Mouse (Mus musculus) heart, postnatal 0 days (tissue): ENCODE measurements at regions not wholly inside any gene's neighbourhood (a gene's known extent, or its start where the extent isn't known, plus 50 kb on each side); places are given as distances from the start of the nearest gene placed in this dataset.

Experiments
- ATAC-seq: fragments of 200-750 bp; cut with Nextera tagmentation; 2 replicates; pipeline ENCODE4 v1.8.0; 2017; ENCODE audit warnings: low read depth, moderate number of reproducible peaks, moderate library complexity; ENCODE audit not compliant: insufficient read depth
- DNase-seq: peaks from one replicate; pipeline ENCODE4 v3.0.0-alpha.2; 2016; ENCODE audit warnings: low spot score
- H3K27ac ChIP-seq: fragments of 300-500 bp; sonication (generic); 2 replicates; pipeline ENCODE4 v1.5.1; 2014; ENCODE audit warnings: low read depth, mild to moderate bottlenecking
- H3K27me3 ChIP-seq: fragments of 300-500 bp; sonication (generic); 2 replicates; pipeline ENCODE4 v1.6.1; 2014; ENCODE audit warnings: low read length, mixed read lengths; ENCODE audit not compliant: control insufficient read depth, insufficient read depth
- H3K36me3 ChIP-seq: fragments of 300-500 bp; sonication (generic); replicated peaks from 2 replicates; pipeline ENCODE4 v1.6.1; 2014; ENCODE audit warnings: low read length, mixed read lengths; ENCODE audit not compliant: control insufficient read depth, insufficient read depth
- H3K4me1 ChIP-seq: fragments of 300-500 bp; sonication (generic); 2 replicates; pipeline ENCODE4 v1.6.1; 2014; ENCODE audit warnings: antibody characterized with exemption; ENCODE audit not compliant: control insufficient read depth, insufficient read depth
- H3K4me2 ChIP-seq: fragments of 300-500 bp; sonication (generic); 2 replicates; pipeline ENCODE4 v1.6.1; 2014; ENCODE audit warnings: low read depth, mild to moderate bottlenecking, low read length, moderate library complexity
- H3K4me3 ChIP-seq: fragments of 300-500 bp; sonication (generic); 2 replicates; pipeline ENCODE4 v1.5.1; 2014; ENCODE audit warnings: low read depth, low read length
- H3K9ac ChIP-seq: fragments of 300-500 bp; sonication (generic); replicated peaks from 2 replicates; pipeline ENCODE4 v1.6.1; 2014; ENCODE audit warnings: low read depth, low read length, mixed read lengths
- H3K9me3 ChIP-seq: fragments of 300-500 bp; sonication (generic); replicated peaks from 2 replicates; pipeline ENCODE4 v1.6.1; 2016; ENCODE audit warnings: low read length; ENCODE audit not compliant: control insufficient read depth
- CTCF ChIP-seq: IDR thresholded peaks from 2 replicates; pipeline ENCODE4 v1.5.1; 2016; ENCODE audit warnings: antibody characterized with exemption, control low read depth, low read depth
- EP300 ChIP-seq: IDR thresholded peaks from 2 replicates; pipeline ENCODE4 v1.6.1; 2016; ENCODE audit warnings: antibody characterized with exemption, low read depth
- WGBS: fragments of 180-500 bp; shearing (Covaris S2); extraction: QIAGEN DNeasy Blood & Tissue Kit; methylation state at CpG from one replicate; pipeline ENCODE4 v1.1.7; 2014; 5-methylcytosine and 5-hydroxymethylcytosine counted together

- WGBS = 73% methylated on average over 2 of the region's 2 CpGs
- no peak for ATAC-seq
- no peaks in the 10 kb centered on the region for H3K36me3 ChIP-seq
Measured at GRCm38 (mm10) chr1:56072255-56072654, 565.0 kb downstream of the Hsfy2 start.

GRCm38 (mm10) chr1:56063474-56063873 is 573.8 kb downstream of the Hsfy2 start:
- no peaks in the 10 kb centered on the region for H3K36me3 ChIP-seq
- H3K27ac ChIP-seq = no peak overlapping the region
- no peak overlapping the region for H3K4me2 ChIP-seq
- H3K4me1 ChIP-seq = no peaks in the 10 kb centered on the region
- H3K9ac ChIP-seq = no peak overlapping the region
- no peak for TF ChIP-seq EP300
- H3K4me3 ChIP-seq = no peak overlapping the region
- 66% methylated on average over 3 of the region's 3 CpGs for WGBS
- DNase-seq (no peak), ATAC-seq (no peak)
- no peaks in the 10 kb centered on the region for H3K9me3 ChIP-seq
- H3K27me3 ChIP-seq = no peaks in the 10 kb centered on the region

More at GRCm38 (mm10) chr1:56072255-56072654, 565.0 kb downstream of the Hsfy2 start:
- Histone ChIP-seq H3K9ac (no peak overlapping the region), H3K27me3 (no peaks in the 10 kb centered on the region), H3K4me3 (no peak overlapping the region), H3K27ac (no peak overlapping the region), H3K9me3 (no peaks in the 10 kb centered on the region), H3K4me2 (no peak overlapping the region), H3K4me1 (no peaks in the 10 kb centered on the region)
- DNase-seq = no peak
- no peak for TF ChIP-seq EP300
- no peak for TF ChIP-seq CTCF
